Mouse (Mus musculus): ENCODE measurements around the gene Agr2. TPM values are rescaled to one million over a fixed set of nuclear protein-coding genes. Genes with fewer than 3 reads are reported as not detected.

Gene Agr2
- polyA plus RNA-seq, 1 experiment from 2014 or later: 0.53 TPM

GRCm38 (mm10) chr12:35994098-35994497 lies 1.4 kb downstream of the Agr2 start:
- Histone ChIP-seq H3K9ac (no peak overlapping the region), H3K36me3 (no peaks in the 10 kb centered on the region), H3K4me3 (no peak overlapping the region), H3K27ac (replicated peaks) (no peak overlapping the region), H3K27me3 (no peaks in the 10 kb centered on the region), H3K4me2 (no peak overlapping the region), H3K4me1 (replicated peaks) (no peaks in the 10 kb centered on the region), H3K9me3 (no peaks in the 10 kb centered on the region)
- peak; percentile 59; the same call in 1 of the 2 replicates for ATAC-seq (ENCODE audit: low FRiP score, low read depth)

- H3K27me3 ChIP-seq: no peaks in the 10 kb centered on the region
- H3K4me3 ChIP-seq: no peak overlapping the region
- no peak overlapping the region for H3K9ac ChIP-seq
- no peak overlapping the region for H3K27ac ChIP-seq (replicated peaks)
- 28% methylated on average over 5 of the region's 5 CpGs for WGBS
- H3K36me3 ChIP-seq: no peaks in the 10 kb centered on the region
- H3K4me1 ChIP-seq (replicated peaks): no peaks in the 10 kb centered on the region
- no peak overlapping the region for H3K4me2 ChIP-seq
- no peak for ATAC-seq (ENCODE audit: low FRiP score, low read depth)
- no peaks in the 10 kb centered on the region for H3K9me3 ChIP-seq
Observed at GRCm38 (mm10) chr12:35995799-35996198, 3.1 kb downstream of the Agr2 start.

DNA sequence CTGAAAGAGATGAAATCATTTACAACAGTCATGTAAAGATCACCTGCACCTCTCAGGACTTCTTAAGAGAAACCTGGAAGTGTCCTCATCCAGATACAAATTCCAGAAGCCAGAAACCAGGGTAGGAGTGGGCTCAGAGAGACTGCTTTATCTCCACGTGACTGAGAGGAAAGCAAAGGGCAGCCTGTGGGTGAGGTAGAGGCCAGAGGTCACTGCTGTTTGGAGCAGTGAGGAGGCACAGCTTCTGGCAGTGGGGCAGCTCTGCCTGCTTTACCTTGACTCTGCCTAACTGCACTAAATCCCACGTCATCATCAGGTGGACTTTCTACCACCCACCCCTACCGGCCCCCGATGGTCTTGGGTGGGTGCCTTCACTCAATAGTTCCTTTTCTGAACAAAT lies 12.0 kb downstream of the Agr2 start:
- H3K9me3 ChIP-seq: no peaks in the 10 kb centered on the region
- no peak overlapping the region for H3K9ac ChIP-seq
- no peak overlapping the region for H3K4me2 ChIP-seq
- H3K4me1 ChIP-seq (replicated peaks): 0 out of 2 replicates have a peak, but pooled peaks cover 5% of the 10 kb centered on the region
- no peak for ATAC-seq (ENCODE audit: low FRiP score, low read depth)
- no peaks in the 10 kb centered on the region for H3K36me3 ChIP-seq
- H3K4me3 ChIP-seq: no peak overlapping the region
- no peaks in the 10 kb centered on the region for H3K27me3 ChIP-seq
- WGBS: 68% methylated on average over 4 of the region's 4 CpGs
- no peak overlapping the region for H3K27ac ChIP-seq (replicated peaks)

GRCm38 (mm10) chr12:36007581-36007980 lies 14.9 kb downstream of the Agr2 start:
- Histone ChIP-seq H3K4me2 (no peak overlapping the region), H3K36me3 (no peaks in the 10 kb centered on the region), H3K4me1 (replicated peaks) (no peaks in the 10 kb centered on the region), H3K9me3 (no peaks in the 10 kb centered on the region), H3K27ac (replicated peaks) (no peak overlapping the region), H3K9ac (no peak overlapping the region), H3K4me3 (no peak overlapping the region), H3K27me3 (no peaks in the 10 kb centered on the region)
- ATAC-seq (ENCODE audit: low FRiP score, low read depth): no peak
- WGBS: 90% methylated on average over 2 of the region's 2 CpGs

- 76% methylated on average over 6 of the region's 6 CpGs for WGBS
- no peak for ATAC-seq (ENCODE audit: low FRiP score, low read depth)
Observed at GRCm38 (mm10) chr12:36008364-36009047, 15.8 kb downstream of the Agr2 start.

DNA sequence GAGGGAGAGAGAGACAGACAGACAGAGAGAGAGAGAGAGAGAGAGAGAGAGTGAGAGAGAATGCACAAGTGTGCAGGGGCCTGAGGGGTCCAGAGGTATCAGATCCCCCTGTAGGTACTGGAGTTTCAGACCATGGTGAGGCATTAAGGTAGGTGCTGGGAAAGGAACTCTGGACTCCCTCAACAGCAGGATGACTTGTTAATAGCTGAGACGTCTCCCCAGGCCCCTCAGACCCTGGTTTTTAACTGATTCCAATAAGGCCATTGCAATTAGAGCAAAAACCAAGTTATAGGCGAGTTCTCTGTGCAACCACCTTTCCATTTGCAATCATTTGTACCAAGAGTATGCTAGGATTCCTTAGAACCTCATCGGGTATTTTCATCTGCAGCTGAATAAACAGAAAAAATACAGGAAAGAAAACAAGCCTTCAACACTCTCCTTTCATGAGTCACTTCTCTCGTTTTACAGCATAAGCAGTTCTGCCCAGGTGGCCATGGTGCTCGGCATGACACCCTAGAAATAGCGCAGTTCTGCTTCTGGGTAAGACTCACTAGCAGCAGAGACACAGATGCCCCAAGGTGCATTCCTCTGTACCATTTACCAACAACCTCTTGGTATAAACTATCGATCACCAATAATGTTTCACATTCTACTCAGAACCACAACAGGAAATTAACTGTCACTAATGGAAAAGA lies 20.7 kb downstream of the Agr2 start:
- ATAC-seq (ENCODE audit: low FRiP score, low read depth): no peak
- no peak overlapping the region for H3K4me2 ChIP-seq
- no peaks in the 10 kb centered on the region for H3K27me3 ChIP-seq
- no peaks in the 10 kb centered on the region for H3K9me3 ChIP-seq
- H3K4me1 ChIP-seq (replicated peaks): no peaks in the 10 kb centered on the region
- no peak overlapping the region for H3K9ac ChIP-seq
- 81% methylated on average over 7 of the region's 7 CpGs for WGBS
- H3K36me3 ChIP-seq: peaks cover 22% of the 10 kb centered on the region
- H3K27ac ChIP-seq (replicated peaks): no peak overlapping the region
- no peak overlapping the region for H3K4me3 ChIP-seq

More at GRCm38 (mm10) chr12:36008364-36009047, 15.8 kb downstream of the Agr2 start:
- Histone ChIP-seq H3K9ac (no peak overlapping the region), H3K27me3 (no peaks in the 10 kb centered on the region), H3K9me3 (no peaks in the 10 kb centered on the region), H3K4me1 (replicated peaks) (no peaks in the 10 kb centered on the region), H3K4me2 (no peak overlapping the region), H3K27ac (replicated peaks) (no peak overlapping the region), H3K4me3 (no peak overlapping the region), H3K36me3 (no peaks in the 10 kb centered on the region)

GRCm38 (mm10) chr12:36017791-36018190 lies 25.1 kb downstream of the Agr2 start:
- Histone ChIP-seq H3K9ac (no peak overlapping the region), H3K4me3 (no peak overlapping the region), H3K9me3 (no peaks in the 10 kb centered on the region), H3K27me3 (no peaks in the 10 kb centered on the region), H3K4me2 (no peak overlapping the region), H3K4me1 (replicated peaks) (no peaks in the 10 kb centered on the region), H3K36me3 (peaks cover 45% of the 10 kb centered on the region), H3K27ac (replicated peaks) (no peak overlapping the region)
- 81% methylated on average over 2 of the region's 2 CpGs for WGBS
- no peak for ATAC-seq (ENCODE audit: low FRiP score, low read depth)

DNA sequence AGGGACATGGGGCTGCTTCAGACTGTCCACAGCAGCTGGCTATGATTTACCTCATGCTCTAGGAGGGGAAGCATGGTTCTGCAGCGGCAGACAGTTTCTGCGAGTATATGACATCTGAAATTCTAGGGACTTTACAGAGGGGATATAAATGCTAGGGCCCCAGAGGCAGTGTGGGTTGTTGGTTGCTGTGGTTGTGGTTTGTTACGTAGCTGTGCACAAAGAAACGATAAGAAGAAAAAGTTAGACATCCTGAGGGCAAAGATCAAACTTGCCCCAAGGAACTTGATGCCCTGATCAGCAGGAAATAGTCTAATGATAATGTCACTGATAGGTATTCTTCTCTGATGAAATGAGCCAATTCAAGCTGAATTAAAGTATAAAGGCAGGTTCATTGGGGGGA lies 26.9 kb downstream of the Agr2 start:
- Histone ChIP-seq H3K4me1 (replicated peaks) (no peaks in the 10 kb centered on the region), H3K27me3 (no peaks in the 10 kb centered on the region), H3K9me3 (no peaks in the 10 kb centered on the region), H3K4me2 (no peak overlapping the region), H3K4me3 (no peak overlapping the region), H3K36me3 (peaks cover 44% of the 10 kb centered on the region), H3K27ac (replicated peaks) (no peak overlapping the region), H3K9ac (no peak overlapping the region)
- 78% methylated on average over 4 of the region's 4 CpGs for WGBS
- ATAC-seq (ENCODE audit: low FRiP score, low read depth): no peak

DNA sequence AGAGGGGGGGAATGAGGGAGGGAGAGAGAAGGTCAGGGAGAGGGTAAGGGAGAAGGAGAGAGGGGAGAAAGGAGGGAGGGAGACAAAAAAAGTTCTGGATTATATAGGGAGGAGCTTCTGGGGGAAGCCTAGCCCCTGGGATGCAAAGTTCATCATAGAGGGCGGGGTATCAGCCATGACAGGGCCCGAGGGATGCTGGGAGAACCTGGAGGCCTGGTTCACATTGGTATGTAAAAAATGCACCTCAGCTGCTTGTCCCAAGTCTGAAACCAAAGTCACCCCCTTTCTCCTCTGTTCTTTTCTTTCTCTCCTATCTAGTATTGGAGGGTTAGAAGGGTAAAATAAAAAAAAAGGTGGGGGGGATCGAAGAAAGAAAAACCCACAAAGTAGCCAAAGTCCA lies 27.4 kb downstream of the Agr2 start:
- no peak overlapping the region for H3K4me3 ChIP-seq
- peaks cover 41% of the 10 kb centered on the region for H3K36me3 ChIP-seq
- no peaks in the 10 kb centered on the region for H3K4me1 ChIP-seq (replicated peaks)
- H3K9me3 ChIP-seq: no peaks in the 10 kb centered on the region
- 91% methylated on average over 3 of the region's 3 CpGs for WGBS
- no peak overlapping the region for H3K9ac ChIP-seq
- no peak overlapping the region for H3K4me2 ChIP-seq
- ATAC-seq (ENCODE audit: low FRiP score, low read depth): no peak
- H3K27ac ChIP-seq (replicated peaks): no peak overlapping the region
- no peaks in the 10 kb centered on the region for H3K27me3 ChIP-seq

GRCm38 (mm10) chr12:36020710-36021109 lies 28.0 kb downstream of the Agr2 start:
- H3K4me2 ChIP-seq: no peak overlapping the region
- no peak overlapping the region for H3K27ac ChIP-seq (replicated peaks)
- no peak overlapping the region for H3K9ac ChIP-seq
- no peak overlapping the region for H3K4me3 ChIP-seq
- WGBS: 88% methylated on average over 2 of the region's 2 CpGs
- H3K9me3 ChIP-seq: no peaks in the 10 kb centered on the region
- H3K36me3 ChIP-seq: peaks cover 36% of the 10 kb centered on the region
- H3K27me3 ChIP-seq: no peaks in the 10 kb centered on the region
- no peaks in the 10 kb centered on the region for H3K4me1 ChIP-seq (replicated peaks)
- no peak for ATAC-seq (ENCODE audit: low FRiP score, low read depth)

DNA sequence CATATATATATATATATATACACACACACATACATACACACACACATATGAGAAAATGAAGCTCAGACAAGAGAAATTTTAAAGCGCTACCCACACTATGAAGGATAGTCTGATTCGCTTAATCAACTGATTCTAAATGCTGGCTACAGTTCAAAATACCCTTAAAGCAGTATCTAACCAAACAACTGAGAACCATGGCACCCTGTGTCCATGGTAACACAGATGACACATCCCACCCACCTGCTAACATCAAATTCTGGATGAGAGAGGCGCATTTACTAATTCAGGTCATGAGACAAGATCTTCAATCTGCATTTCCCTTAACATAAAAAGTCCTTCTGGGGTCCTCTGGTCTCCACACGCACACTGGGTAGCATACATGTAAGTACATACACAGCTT lies 33.4 kb downstream of the Agr2 start:
- H3K4me2 ChIP-seq: no peak overlapping the region
- no peak overlapping the region for H3K9ac ChIP-seq
- no peak overlapping the region for H3K4me3 ChIP-seq
- peaks cover 7% of the 10 kb centered on the region; the same call in 1 of the 2 replicates for H3K36me3 ChIP-seq
- ATAC-seq (ENCODE audit: low FRiP score, low read depth): no peak
- H3K27ac ChIP-seq (replicated peaks): no peak overlapping the region
- H3K4me1 ChIP-seq (replicated peaks): peaks cover 8% of the 10 kb centered on the region
- WGBS: 87% methylated on average over 4 of the region's 4 CpGs
- no peaks in the 10 kb centered on the region for H3K27me3 ChIP-seq
- H3K9me3 ChIP-seq: no peaks in the 10 kb centered on the region

DNA sequence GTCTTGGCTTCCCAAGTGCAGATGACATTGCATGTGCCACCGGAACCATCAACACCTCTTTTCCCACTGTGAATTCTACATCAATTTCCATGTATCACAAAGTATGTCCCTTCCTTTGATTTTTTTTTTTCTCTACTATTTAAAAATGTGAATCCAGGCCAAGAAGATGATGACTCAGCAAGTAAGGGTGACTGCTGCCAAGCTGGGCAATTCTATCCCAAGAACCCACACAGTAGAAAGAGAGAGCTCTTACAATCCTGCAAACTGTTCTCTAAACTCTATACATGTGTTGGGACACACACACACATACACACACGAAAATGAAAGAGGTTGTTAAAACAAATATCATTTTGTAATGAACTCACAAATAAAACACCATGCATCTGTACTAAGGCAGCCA lies 34.5 kb downstream of the Agr2 start:
- Histone ChIP-seq H3K4me3 (no peak overlapping the region), H3K27me3 (no peaks in the 10 kb centered on the region), H3K9me3 (no peaks in the 10 kb centered on the region), H3K4me1 (replicated peaks) (peaks cover 8% of the 10 kb centered on the region), H3K9ac (no peak overlapping the region), H3K36me3 (no peaks in the 10 kb centered on the region), H3K27ac (replicated peaks) (no peak overlapping the region), H3K4me2 (no peak overlapping the region)
- ATAC-seq (ENCODE audit: low FRiP score, low read depth): no peak
- WGBS: 93% methylated on average over 2 of the region's 2 CpGs
